Mouse (Mus musculus) heart, adult 9 months (tissue): Measurements from ENCODE around the gene Selenow.

Experiments
- DNase-seq, 2 experiments: peaks; one replicate each; pipeline ENCODE4 v3.0.0; 2022; ENCODE audit warnings: low spot score in 2 of 2

Selenow gene

GRCm38 (mm10) chr7:15906602-15907001 is 15.6 kb downstream of the Selenow start:
- DNase-seq = no peak

DNA sequence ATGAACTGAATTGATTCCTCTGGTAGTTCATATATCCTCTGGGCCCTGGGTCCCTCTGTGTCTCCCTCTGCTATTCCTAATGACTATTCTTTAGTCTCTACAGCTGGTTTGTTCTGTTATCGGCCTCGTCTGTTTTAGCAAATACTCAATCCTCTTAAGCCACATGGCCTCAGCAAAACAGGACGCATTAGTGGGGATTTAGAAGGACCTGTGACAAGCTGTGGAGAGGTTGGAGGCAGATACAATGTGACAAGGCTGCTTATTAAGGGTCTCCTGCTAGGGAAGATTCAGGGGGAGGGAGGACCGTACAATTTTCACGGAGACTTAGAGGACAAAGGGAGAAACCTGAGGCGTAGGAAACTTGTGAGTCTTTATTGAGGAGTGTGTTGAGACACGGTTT is 16.3 kb downstream of the Selenow start:
- DNase-seq = no peak

DNA sequence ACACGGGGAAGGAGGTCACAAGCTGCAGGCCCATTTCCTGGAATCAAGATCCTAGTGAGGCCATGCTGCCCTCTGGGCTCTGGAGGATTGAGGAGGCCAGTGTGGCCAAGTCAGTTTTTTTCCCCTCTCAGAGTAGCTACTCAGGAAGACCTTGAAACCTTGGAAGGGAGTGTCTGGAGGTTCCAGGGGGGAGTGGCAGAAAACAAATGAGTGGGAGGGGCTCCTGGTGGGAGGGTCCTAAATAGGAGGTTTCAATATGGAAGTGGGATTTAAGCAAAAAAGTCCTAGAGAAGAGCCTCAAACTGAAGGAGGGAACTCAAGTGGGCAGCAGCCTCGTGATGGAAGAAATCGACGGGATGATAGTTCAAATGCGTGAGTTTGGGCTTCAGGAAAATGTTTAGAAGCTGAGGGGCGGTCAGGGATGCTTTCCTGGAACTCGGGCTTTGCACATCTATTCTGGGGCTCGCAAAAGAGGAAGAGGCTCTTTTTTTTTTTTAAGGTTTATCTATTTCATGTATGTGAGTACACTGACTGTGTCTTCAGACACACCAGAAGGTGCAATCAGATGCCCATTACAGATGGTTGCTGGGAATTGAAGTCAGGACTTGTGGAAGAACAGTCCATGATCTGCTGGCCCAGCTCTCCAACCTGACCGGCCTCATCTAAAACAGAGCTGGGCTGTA is 20.7 kb downstream of the Selenow start:
- no peak for DNase-seq

DNA sequence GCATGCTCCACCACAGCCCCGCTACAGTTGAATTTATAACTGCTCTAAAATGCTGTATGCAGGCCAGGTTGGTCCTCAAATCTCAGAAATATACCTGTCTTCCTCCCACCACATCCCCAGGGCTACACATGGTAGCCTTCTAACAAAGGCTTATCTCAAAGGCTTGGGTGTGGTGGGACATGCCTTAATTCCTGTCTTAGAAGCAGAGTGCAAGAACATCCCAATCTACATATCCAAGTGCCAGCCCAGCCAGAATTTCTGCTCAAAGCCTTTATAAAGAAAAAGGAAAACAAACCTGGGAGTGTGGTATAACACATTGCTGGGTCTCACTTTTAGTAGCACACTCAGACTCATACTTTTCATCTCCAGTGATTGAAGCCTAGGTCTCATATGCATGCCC is 28.0 kb downstream of the Selenow start:
- no peak for DNase-seq

- no peak for DNase-seq
These were observed 38.1 kb downstream of the Selenow start for GRCm38 (mm10) chr7:15884127-15884526.

DNA sequence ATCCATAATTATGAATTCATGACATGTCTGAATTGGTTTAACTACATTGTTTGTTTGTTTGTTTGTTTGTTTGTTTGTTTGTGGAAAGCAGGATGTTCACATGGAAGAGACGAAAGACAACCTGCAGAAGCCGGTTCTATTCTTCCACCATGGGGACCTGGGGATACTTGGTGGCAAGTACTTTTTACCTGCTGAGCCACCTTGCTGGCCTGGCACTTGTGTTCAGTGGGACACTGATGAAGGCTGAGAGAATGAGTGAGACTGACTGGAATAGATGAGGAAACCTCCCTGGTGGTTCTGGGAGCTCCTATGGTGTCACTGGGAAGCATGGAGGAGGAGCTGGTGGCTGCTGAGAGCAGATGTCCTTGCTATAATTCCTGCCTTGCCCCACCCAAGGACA is 39.9 kb downstream of the Selenow start, which contains the start of gene Crxos:
Crxos (plus strand) TSS at position 301 of the 400 bp plus-strand sequence.
- DNase-seq = no peak

DNA sequence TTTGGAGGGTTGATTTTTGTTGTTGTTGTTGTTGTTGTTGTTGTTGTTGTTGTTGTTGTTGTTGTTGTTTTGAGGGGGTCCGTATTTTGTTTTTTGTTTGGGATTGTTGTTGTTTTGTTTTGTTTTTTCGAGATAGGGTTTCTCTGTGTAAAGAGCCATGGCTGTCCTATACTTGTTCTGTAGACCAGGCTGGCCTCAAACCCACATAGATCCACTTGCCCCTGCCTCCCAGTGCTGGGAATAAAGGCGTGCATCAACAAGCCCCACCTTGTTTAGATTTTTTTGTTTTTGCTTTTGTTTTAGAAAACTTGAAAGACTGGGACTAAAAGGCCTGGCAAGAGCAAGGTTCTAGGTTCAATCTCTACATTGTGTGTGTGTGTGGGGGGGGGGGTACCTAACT is 40.4 kb downstream of the Selenow start:
- DNase-seq = no peak

GRCm38 (mm10) chr7:15881388-15881787 is 40.8 kb downstream of the Selenow start:
- DNase-seq = no peak

DNA sequence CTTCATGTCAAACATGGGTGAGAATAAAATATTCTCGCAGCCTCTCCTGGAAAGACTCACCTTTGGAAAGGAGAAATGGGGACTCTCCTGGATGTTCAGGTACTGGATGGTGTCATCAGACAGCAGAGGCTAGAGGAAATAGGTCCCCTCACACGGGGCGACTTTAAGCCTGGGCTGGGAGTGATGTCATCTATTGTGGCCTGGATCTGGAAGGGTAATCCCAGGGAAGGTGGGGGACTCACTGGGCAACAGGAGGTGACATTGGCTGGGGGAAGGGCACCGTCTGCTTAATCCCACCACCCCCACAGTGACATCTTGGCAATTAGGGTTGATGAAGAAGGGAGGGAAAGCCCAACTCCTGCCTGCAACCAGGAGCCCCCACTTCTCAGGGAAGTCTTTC is 42.4 kb downstream of the Selenow start, which contains the start of gene Crx:
Crx (minus strand) TSS at position 213 of the 400 bp plus-strand sequence.
- DNase-seq = no peak
